Mouse (Mus musculus): Measurements from ENCODE around the gene Lbx2.

Lbx2 gene

GRCm38 (mm10) chr6:83086121-83087035 is at the start of gene Lbx2:
TSS of gene Lbx2 (plus strand) at chr6:83086367.
- in situ Hi-C loops (cut with MboI) = no loop called here

DNA sequence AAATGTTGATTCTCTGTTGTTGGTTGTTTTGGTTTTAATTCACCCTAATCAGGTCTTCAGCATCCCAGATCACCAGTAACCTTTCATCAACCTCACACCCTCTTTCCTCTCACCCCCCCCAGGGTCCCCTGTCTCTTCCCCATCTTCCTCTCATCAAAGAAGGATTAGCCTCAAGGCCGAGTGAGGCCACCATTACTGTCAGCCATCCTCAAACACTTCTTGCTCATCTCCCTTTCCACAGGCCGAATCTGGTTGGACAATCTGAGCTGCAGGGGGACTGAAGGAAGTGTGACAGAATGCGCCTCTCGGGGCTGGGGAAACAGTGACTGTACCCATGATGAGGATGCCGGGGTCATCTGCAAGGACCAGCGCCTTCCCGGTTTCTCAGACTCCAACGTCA is 49.0 kb upstream of the Lbx2 start:
- in situ Hi-C loops (cut with MboI) = no loop called here

GRCm38 (mm10) chr6:83038496-83039012 is 47.6 kb upstream of the Lbx2 start:
- in situ Hi-C loops (cut with MboI) = no loop called here

DNA sequence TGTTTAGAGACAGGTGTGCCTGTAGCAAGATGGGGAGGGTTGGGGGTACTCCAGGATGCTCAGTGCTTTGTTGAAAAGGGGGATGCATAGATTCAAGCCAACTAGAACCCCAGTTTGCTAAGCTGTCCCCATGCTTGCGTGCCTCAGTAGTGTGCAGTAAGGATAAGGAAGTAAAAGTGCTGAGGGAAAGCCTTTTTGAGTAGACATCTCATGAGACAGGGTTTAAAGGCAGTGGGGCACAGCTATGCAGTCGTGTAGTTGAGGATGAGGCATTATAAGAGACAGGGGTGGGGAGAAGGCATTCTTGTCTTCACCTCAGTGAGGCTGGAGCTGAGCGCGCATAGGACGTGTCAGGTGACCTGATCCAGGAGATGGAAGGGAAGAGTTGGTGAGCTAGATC is 45.6 kb upstream of the Lbx2 start:
- in situ Hi-C loops (cut with MboI) = no loop called here

DNA sequence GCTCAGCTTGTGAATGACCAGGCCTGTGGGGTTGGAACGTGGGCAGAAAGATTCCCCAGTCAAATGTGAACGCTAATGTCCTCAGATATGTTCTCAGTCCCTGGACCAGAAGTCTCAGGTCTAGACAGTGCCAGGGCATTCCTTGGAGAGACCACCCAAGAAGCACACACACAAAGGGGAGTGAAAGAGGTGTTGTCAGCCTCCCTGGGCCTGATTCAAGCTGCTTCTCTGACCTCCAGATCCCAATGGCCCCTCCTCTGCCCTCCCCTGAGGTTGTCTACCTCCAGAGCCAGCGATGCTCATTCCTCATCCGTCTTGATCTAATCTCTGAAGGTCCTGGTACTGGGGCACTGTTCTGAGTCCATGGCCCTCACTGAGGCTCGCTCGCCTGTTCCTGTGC is 42.6 kb upstream of the Lbx2 start:
- in situ Hi-C loops (cut with MboI) = no loop called here

DNA sequence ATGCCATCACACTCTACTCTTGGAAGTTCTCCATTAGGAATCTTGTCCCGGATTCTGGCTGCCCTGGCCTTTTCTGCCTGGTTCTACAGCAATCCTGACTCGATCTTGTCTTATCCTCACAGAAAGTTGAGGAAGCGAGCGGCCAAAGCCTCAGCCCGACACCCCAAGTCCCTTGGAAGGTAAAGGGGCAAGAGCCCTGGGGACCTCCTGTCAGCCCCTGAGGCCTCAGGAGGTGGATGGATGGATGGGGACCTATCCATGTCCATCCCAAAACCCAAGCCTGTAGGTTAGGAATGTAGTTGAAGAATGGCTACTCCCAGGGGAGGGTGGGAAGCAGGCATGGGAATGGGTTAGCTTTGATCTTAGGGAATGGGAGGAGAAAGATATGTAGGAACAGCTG is 42.2 kb upstream of the Lbx2 start:
- in situ Hi-C loops (cut with MboI) = no loop called here

- in situ Hi-C loops (cut with MboI) = no loop called here
Measured at GRCm38 (mm10) chr6:83044742-83045141, 41.4 kb upstream of the Lbx2 start.

DNA sequence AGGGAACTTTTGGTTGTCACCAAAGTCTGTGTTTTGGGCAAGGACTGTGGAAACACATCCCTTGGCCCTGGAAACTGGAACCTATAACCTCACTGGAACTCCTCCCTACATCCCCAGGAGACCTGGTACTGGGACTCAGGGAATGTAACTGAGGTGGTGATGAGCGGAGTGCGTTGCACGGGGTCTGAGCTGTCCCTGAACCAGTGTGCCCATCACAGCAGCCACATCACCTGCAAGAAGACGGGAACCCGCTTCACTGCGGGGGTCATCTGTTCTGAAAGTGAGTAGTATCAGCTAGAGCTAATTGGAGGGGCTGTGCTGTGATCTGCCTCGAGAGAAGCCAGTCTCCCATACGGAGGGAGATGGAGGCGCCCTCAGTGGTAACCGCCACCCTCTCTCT is 36.8 kb upstream of the Lbx2 start:
- in situ Hi-C loops (cut with MboI) = no loop called here

DNA sequence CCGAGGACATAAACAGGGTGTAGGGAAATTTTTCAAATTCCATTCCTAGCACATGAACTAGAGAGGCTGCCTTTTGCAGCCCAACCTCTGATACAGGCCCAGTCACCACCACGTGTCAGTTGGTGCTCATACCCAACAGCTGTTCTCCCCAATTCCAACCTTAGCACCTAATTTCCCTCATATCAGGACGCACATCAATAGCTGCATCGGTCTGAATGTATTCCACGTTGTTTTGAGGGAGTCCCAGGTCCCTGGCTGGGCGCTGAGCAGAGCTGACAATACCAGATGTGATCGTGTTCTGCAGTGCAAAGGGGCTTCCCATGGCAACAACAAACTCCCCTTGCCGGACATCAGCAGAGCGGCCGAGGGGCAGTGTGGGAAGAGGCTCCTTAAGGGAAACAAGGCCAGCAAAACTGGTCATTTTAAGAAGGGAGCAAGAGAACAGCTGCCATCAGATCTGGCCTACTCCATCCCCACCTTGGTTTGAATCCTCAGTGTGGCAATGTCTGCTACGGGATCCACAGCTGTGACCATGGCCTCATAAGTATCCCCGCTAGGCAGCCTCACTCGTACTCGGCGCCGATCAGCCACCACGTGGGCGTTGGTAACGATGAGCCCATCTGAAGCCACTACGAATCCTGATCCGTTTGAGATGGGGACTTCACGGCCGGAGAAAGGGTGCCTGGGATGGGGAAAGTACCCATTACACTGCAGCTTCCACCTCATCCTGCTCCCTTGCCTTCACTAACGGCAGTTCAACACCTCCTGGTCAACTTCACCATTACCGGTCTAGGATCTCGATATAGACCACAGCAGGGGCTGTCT is 32.8 kb upstream of the Lbx2 start:
- in situ Hi-C loops (cut with MboI) = no loop called here

GRCm38 (mm10) chr6:83054074-83054851 is 31.9 kb upstream of the Lbx2 start, which contains the start of gene Aup1:
TSS of gene Aup1 (plus strand) at chr6:83054521.
- in situ Hi-C loops (cut with MboI) = no loop called here

DNA sequence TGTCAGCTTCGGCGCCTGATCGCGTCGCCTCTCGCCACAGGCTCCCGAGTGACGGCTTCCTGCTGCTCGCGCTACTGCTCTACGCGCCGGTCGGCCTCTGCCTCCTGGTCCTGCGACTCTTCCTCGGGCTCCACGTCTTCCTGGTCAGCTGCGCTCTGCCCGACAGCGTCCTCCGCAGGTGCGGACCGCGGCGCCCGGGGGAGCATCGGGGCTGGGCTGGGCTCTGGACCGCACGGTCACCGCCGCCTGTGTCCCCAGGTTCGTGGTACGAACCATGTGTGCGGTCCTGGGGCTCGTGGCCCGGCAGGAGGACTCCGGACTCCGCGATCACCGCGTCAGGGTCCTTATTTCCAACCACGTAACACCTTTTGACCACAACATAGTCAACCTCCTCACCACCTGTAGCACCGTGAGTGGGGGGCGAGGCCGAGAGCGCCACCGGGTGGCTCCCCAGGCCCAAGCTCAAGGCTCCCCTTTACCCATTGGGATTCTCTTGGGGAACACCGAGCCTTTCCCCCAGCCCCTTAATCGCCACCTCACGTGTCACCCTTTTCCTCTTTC is 31.2 kb upstream of the Lbx2 start, which contains the start of gene Htra2:
TSS of gene Htra2 (minus strand) at position 403 of the 561 bp plus-strand sequence.
- in situ Hi-C loops (cut with MboI) = no loop called here

GRCm38 (mm10) chr6:83057790-83058189 is 28.4 kb upstream of the Lbx2 start, which contains the start of gene Dqx1:
TSS of gene Dqx1 (plus strand) at chr6:83057844.
- in situ Hi-C loops (cut with MboI) = no loop called here

GRCm38 (mm10) chr6:83058725-83059124 is 27.4 kb upstream of the Lbx2 start:
- in situ Hi-C loops (cut with MboI) = no loop called here

DNA sequence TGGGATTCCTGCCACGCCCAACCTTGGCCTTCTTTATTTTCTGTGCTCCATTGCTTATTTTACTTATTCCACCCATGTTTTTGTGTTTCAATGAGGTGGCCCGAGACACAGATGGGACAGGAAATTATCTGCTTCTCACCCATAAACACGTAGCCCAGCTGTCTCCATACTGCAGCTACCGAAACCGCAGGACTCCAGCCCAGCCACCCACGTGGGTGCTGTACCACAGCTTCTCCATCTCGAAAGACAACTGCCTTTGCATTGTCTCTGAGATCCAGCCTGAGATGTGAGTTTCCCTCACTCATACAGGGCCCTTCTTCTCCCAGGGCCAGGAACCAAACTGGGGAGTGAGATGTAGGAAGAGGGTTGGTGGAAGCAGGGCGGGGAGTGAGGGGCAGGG is 20.2 kb upstream of the Lbx2 start:
- in situ Hi-C loops (cut with MboI) = no loop called here

- in situ Hi-C loops (cut with MboI) = no loop called here
Measured at GRCm38 (mm10) chr6:83066441-83066840, 19.7 kb upstream of the Lbx2 start.

GRCm38 (mm10) chr6:83068221-83068620 is 17.9 kb upstream of the Lbx2 start:
- in situ Hi-C loops (cut with MboI) = no loop called here

GRCm38 (mm10) chr6:83068706-83069487 is 17.3 kb upstream of the Lbx2 start:
- in situ Hi-C loops (cut with MboI) = no loop called here

DNA sequence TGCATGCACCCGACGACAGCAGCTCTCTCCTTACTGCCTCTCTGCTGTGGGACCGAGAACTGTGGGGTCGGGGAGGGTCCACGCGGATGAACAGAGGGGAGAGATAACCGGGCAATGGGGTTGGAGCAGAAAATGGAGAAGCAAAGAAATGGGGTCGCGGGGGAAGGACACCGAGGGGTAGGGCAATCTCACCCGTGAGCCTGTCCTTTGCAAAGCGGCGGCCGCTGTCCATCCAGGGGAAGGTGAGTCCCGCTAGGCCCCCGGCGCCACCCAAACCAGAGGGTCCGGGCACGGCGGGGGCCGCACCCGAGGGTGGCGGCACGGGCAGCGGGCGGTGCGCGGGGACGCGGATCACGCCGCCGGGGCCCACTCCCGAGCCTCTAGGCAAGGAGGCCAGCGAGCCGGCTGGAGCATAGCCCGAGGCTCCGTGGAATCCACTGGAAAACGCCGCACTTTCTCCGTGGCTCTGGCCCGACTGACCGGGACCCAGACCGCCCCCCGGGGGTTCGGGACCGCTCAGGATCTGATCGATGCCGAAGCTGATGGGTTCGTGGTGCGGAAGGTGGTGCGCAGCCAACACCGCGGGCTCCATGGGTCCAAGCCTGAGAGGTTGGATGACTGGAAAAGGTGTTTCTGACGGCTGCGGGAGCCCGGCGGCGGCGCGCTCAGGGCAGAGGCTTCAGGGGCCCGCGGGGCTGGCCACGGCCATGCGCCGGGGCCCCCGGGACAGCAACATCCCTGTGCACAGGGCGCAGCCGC is 16.5 kb upstream of the Lbx2 start:
- in situ Hi-C loops (cut with MboI) = loop anchor here (10.0 kb wide), 1 partner anchor 65 kb away; no protein-coding TSS in a partner anchor

- in situ Hi-C loops (cut with MboI) = loop anchor here (10.0 kb wide), 1 partner anchor 65 kb away; no protein-coding TSS in a partner anchor
Measured at GRCm38 (mm10) chr6:83070247-83070310, 16.1 kb upstream of the Lbx2 start, which contains the start of gene Tlx2. TSS of gene Tlx2 (minus strand) at chr6:83070293.

Measured in mature B cell (primary cell).